Mouse (Mus musculus) heart, embryonic 13.5 days (tissue): ENCODE measurements around the gene Ly6g5c. TPM values are rescaled to one million over a fixed set of nuclear protein-coding genes. Genes with fewer than 3 reads are reported as not detected.

Experiments
- ATAC-seq: fragments of 200-750 bp; cut with Nextera tagmentation; 2 replicates; pipeline ENCODE4 v1.8.0; 2017; ENCODE audit warnings: moderate TSS enrichment; ENCODE audit not compliant: insufficient number of reproducible peaks, low FRiP score, low TSS enrichment; ENCODE audit errors: extremely low read depth
- H3K27ac ChIP-seq: fragments of 300-500 bp; sonication (generic); replicated peaks from 2 replicates; pipeline ENCODE4 v1.5.1; 2015; ENCODE audit warnings: moderate library complexity, mild to moderate bottlenecking, inconsistent platforms
- H3K27me3 ChIP-seq: fragments of 300-500 bp; sonication (generic); replicated peaks from 2 replicates; pipeline ENCODE4 v1.6.1; 2015; ENCODE audit warnings: mild to moderate bottlenecking, inconsistent platforms
- H3K36me3 ChIP-seq: fragments of 300-500 bp; sonication (generic); 2 replicates; pipeline ENCODE4 v1.6.1; 2015; ENCODE audit warnings: mild to moderate bottlenecking, inconsistent platforms
- H3K4me1 ChIP-seq: fragments of 300-500 bp; sonication (generic); 2 replicates; pipeline ENCODE4 v1.6.1; 2015; ENCODE audit warnings: inconsistent platforms
- H3K4me2 ChIP-seq: fragments of 300-500 bp; sonication (generic); 2 replicates; pipeline ENCODE4 v1.6.1; 2015; ENCODE audit warnings: inconsistent platforms, mild to moderate bottlenecking, moderate library complexity
- H3K4me3 ChIP-seq: fragments of 300-500 bp; sonication (generic); 2 replicates; pipeline ENCODE4 v1.5.1; 2015; ENCODE audit warnings: moderate library complexity, mild to moderate bottlenecking, inconsistent platforms
- H3K9ac ChIP-seq: fragments of 300-500 bp; sonication (generic); 2 replicates; pipeline ENCODE4 v1.6.1; 2015; ENCODE audit warnings: inconsistent platforms, mild to moderate bottlenecking, moderate library complexity
- H3K9me3 ChIP-seq: fragments of 300-500 bp; sonication (generic); 2 replicates; pipeline ENCODE4 v1.6.1; 2016; ENCODE audit warnings: inconsistent platforms
- WGBS: fragments of 180-500 bp; shearing (Covaris S2); methylation state at CpG from one replicate; pipeline ENCODE4 v1.1.7; 2015; ENCODE audit warnings: mixed read lengths; 5-methylcytosine and 5-hydroxymethylcytosine counted together
- polyA plus RNA-seq: library from polyadenylated mRNA; unstranded; fragments of >200 nt; fragmentation: Nextera tagmentation; extraction: Ambion mirVana; gene quantifications from 2 replicates; pipeline ENCODE4 v1.2.1, GENCODE M21; 2015

The Ly6g5c gene
- polyA plus RNA-seq, 1 experiment from 2014 or later = not detected

DNA sequence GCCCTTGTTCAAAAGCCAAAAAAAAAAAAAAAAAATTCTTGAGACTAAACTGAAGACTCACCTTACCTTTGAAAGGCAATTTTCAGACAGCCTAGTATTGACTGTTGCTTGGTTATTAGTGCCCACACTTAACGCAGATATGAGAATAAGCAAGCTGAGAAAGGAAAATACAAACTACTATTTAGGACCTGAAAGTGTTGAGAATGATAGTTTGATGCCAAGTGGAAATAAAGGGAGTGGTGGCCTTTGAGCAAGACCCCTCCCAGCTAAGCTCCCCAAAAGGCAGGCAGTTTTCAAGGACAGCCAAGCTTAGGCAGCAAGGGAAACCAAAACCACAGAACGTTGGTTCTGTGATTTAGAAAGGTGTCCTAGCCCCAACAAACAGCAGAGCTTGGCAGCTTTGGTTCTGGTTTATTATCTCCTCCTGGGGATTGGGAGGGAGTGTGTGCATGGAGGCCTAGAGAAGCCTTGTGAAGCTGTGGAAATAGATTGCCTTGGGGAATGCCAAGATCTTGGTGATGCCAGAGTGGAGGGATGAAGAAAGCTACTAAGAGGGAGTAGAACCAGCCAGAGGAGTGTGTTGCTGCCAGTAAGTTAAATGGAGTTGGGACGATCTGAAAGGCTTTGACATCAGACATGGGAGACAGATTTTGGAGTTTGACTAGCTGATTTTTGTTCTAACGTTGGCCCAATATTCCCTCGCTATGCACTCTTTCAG lies 40.0 kb downstream of the Ly6g5c start:
- Histone ChIP-seq H3K4me3 (no peak overlapping the region), H3K36me3 (peaks cover 99% of the 10 kb centered on the region), H3K9ac (no peak overlapping the region), H3K9me3 (no peaks in the 10 kb centered on the region), H3K4me1 (no peaks in the 10 kb centered on the region), H3K27ac (0 out of 2 replicates have a peak overlapping the region, but pooled peaks have one; percentile 5), H3K27me3 (no peaks in the 10 kb centered on the region), H3K4me2 (no peak overlapping the region)
- 68% methylated on average over 5 of the region's 5 CpGs for WGBS
- ATAC-seq = no peak

GRCm38 (mm10) chr17:35152121-35152520 lies 44.0 kb downstream of the Ly6g5c start:
- H3K9me3 ChIP-seq = no peaks in the 10 kb centered on the region
- no peak overlapping the region for H3K9ac ChIP-seq
- ATAC-seq = no peak
- 92% methylated on average over 4 of the region's 4 CpGs for WGBS
- H3K4me2 ChIP-seq = no peak overlapping the region
- H3K4me3 ChIP-seq = no peak overlapping the region
- no peaks in the 10 kb centered on the region for H3K4me1 ChIP-seq
- H3K27me3 ChIP-seq = no peaks in the 10 kb centered on the region
- H3K36me3 ChIP-seq = peaks cover 99% of the 10 kb centered on the region
- H3K27ac ChIP-seq = no peak overlapping the region

- Histone ChIP-seq H3K27me3 (no peaks in the 10 kb centered on the region), H3K27ac (no peak overlapping the region), H3K4me3 (no peak overlapping the region), H3K36me3 (peaks cover 99% of the 10 kb centered on the region), H3K9ac (no peak overlapping the region), H3K9me3 (no peaks in the 10 kb centered on the region), H3K4me1 (no peaks in the 10 kb centered on the region), H3K4me2 (no peak overlapping the region)
- ATAC-seq = no peak
- 72% methylated on average over 9 of the region's 9 CpGs for WGBS
Observed at GRCm38 (mm10) chr17:35153077-35153476, 45.0 kb downstream of the Ly6g5c start.

DNA sequence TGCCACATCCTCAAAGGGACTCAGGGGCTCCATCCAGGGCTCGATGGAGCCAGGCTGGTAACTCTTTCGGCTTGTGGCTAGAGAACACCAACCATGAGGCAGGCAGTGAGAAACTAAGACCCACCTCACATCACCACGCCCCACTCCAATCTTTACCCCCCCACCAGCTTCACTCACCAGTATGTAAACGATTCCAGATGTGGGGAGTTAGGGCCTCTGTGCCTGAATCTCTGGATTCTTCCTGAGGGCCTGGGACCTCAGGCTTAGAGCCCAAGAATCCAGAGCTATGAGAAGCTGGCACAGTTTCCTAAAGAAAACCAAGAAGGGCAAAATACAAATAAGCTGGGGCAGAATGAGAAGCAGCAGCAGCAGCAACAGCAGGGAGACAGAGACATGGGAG lies 45.9 kb downstream of the Ly6g5c start:
- H3K4me2 ChIP-seq = no peak overlapping the region
- no peak overlapping the region for H3K27ac ChIP-seq
- H3K4me1 ChIP-seq = no peaks in the 10 kb centered on the region
- H3K9ac ChIP-seq = no peak overlapping the region
- no peak overlapping the region for H3K4me3 ChIP-seq
- 80% methylated on average over 4 of the region's 4 CpGs for WGBS
- no peaks in the 10 kb centered on the region for H3K9me3 ChIP-seq
- peaks cover 99% of the 10 kb centered on the region for H3K36me3 ChIP-seq
- no peak for ATAC-seq
- no peaks in the 10 kb centered on the region for H3K27me3 ChIP-seq

DNA sequence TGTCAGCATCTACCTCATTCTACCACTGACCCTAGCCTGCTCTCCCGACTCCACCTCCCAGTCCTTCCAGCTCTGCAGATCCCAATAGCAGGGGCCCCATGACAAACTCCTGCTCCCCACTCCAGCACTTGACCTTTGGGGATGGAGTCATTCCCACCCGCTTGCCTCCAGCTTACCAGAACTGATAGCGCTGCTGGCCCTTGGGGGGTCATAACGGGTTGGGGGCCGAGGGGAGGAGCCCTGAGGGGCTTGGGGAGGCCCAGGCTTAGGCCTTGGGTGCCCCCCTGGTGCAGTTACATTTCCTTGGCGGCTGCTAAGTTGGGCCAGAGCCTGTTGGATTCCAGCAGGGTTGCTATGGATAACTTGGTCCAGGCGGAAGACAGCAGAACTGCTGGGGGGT lies 46.5 kb downstream of the Ly6g5c start:
- H3K27ac ChIP-seq = no peak overlapping the region
- no peak for ATAC-seq
- 82% methylated on average over 7 of the region's 7 CpGs for WGBS
- H3K36me3 ChIP-seq = peaks cover 99% of the 10 kb centered on the region
- H3K27me3 ChIP-seq = no peaks in the 10 kb centered on the region
- H3K4me3 ChIP-seq = no peak overlapping the region
- no peak overlapping the region for H3K4me2 ChIP-seq
- H3K9me3 ChIP-seq = no peaks in the 10 kb centered on the region
- H3K9ac ChIP-seq = no peak overlapping the region
- H3K4me1 ChIP-seq = no peaks in the 10 kb centered on the region

- H3K36me3 ChIP-seq = peaks cover 99% of the 10 kb centered on the region
- H3K27ac ChIP-seq = no peak overlapping the region
- no peak overlapping the region for H3K4me3 ChIP-seq
- no peak overlapping the region for H3K9ac ChIP-seq
- ATAC-seq = no peak
- no peaks in the 10 kb centered on the region for H3K4me1 ChIP-seq
- H3K27me3 ChIP-seq = no peaks in the 10 kb centered on the region
- no peak overlapping the region for H3K4me2 ChIP-seq
- H3K9me3 ChIP-seq = no peaks in the 10 kb centered on the region
- 86% methylated on average over 12 of the region's 12 CpGs for WGBS
Observed at GRCm38 (mm10) chr17:35155451-35155850, 47.4 kb downstream of the Ly6g5c start.

- Histone ChIP-seq H3K9me3 (no peaks in the 10 kb centered on the region), H3K27ac (no peak overlapping the region), H3K9ac (no peak overlapping the region), H3K4me2 (no peak overlapping the region), H3K4me3 (no peak overlapping the region), H3K27me3 (no peaks in the 10 kb centered on the region), H3K4me1 (peaks cover 10% of the 10 kb centered on the region), H3K36me3 (peaks cover 100% of the 10 kb centered on the region)
- WGBS = 85% methylated on average over 33 of the region's 33 CpGs
- ATAC-seq = no peak
Observed at GRCm38 (mm10) chr17:35156461-35157200, 48.6 kb downstream of the Ly6g5c start.

GRCm38 (mm10) chr17:35157254-35157653 lies 49.2 kb downstream of the Ly6g5c start:
- Histone ChIP-seq H3K4me1 (peaks cover 16% of the 10 kb centered on the region), H3K9ac (no peak overlapping the region), H3K4me2 (no peak overlapping the region), H3K9me3 (no peaks in the 10 kb centered on the region), H3K36me3 (peaks cover 100% of the 10 kb centered on the region), H3K27me3 (no peaks in the 10 kb centered on the region), H3K4me3 (no peak overlapping the region), H3K27ac (no peak overlapping the region)
- WGBS = 81% methylated on average over 8 of the region's 8 CpGs
- ATAC-seq = no peak

DNA sequence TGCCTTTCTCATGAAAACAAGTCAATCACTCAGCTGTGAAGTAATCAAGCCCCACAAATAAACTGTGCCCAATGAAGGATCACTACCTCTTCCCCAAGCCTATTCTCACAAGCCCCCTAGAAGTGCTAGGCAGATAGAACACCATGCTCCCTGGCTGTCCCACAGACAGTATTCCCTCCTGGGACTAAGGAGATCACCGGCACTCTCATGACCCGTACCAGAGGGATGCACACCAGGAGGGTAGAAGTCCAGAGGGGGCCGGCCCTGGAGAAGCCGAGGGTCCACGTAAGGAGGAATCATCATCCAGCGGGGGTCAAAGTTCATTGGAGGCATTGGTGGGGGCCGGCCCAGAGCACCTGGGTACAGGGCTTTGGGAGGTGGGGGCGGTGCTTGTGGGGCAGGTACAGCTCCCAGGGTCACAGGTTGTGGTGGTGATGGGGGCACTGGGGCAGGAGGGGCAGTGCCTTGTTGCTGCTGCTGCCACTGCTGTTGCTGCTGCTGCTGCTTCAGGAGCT lies 49.6 kb downstream of the Ly6g5c start:
- no peak for ATAC-seq
- Histone ChIP-seq H3K4me1 (peaks cover 21% of the 10 kb centered on the region), H3K36me3 (peaks cover 100% of the 10 kb centered on the region), H3K27me3 (no peaks in the 10 kb centered on the region), H3K9me3 (no peaks in the 10 kb centered on the region), H3K27ac (no peak overlapping the region), H3K9ac (0 out of 2 replicates have a peak overlapping the region, but pooled peaks have one; percentile 14), H3K4me3 (no peak overlapping the region), H3K4me2 (no peak overlapping the region)
- 91% methylated on average over 8 of the region's 8 CpGs for WGBS

- WGBS = 92% methylated on average over 16 of the region's 16 CpGs
- Histone ChIP-seq H3K27ac (no peak overlapping the region), H3K4me3 (no peak overlapping the region), H3K9me3 (no peaks in the 10 kb centered on the region), H3K36me3 (peaks cover 87% of the 10 kb centered on the region), H3K27me3 (no peaks in the 10 kb centered on the region), H3K9ac (no peak overlapping the region), H3K4me1 (peaks cover 29% of the 10 kb centered on the region), H3K4me2 (no peak overlapping the region)
- no peak for ATAC-seq
Observed at GRCm38 (mm10) chr17:35158850-35159593, 50.9 kb downstream of the Ly6g5c start.

DNA sequence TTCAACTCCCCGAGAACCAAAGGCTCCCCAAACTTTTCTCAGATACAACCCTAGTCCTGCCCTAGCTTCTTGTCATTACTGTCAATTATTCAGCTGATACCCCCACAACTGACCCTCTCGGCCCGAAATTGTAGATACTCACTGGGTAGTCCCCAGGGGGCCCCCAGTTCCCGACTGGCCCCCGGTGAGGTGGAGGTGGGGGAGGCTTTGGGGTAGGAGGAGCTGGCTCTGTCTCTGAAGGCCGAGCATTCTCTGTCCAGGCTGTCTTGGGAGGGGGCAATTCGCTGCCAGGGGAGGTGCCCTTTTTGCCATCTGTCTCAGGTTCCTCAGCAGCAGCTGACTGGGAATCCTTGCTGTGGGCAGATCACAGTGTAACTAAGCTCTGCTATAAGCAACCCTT lies 51.6 kb downstream of the Ly6g5c start:
- H3K9ac ChIP-seq = no peak overlapping the region
- H3K4me2 ChIP-seq = no peak overlapping the region
- H3K36me3 ChIP-seq = peaks cover 81% of the 10 kb centered on the region
- H3K27ac ChIP-seq = no peak overlapping the region
- no peaks in the 10 kb centered on the region for H3K27me3 ChIP-seq
- no peak overlapping the region for H3K4me3 ChIP-seq
- peaks cover 29% of the 10 kb centered on the region for H3K4me1 ChIP-seq
- no peak for ATAC-seq
- no peaks in the 10 kb centered on the region for H3K9me3 ChIP-seq
- WGBS = 82% methylated on average over 7 of the region's 7 CpGs
